Mouse (Mus musculus): ENCODE results near the gene Ptpn7.

- TF ChIP-seq CTCF (IDR thresholded peaks at IDR 0.05; ENCODE audit: low read depth, low read length) (no peak), EP300 (IDR thresholded peaks at IDR 0.05; ENCODE audit: insufficient read depth, low read depth, low read length) (no peak), POLR2A (IDR thresholded peaks at IDR 0.05; ENCODE audit: insufficient read depth, low read length) (no peak)
Measured at GRCm38 (mm10) chr1:135132893-135133369, 431 bp downstream of the Ptpn7 start.

Data from ES-Bruce4 (cell line).